Mouse (Mus musculus) kidney, postnatal 0 days (tissue): Measurements from ENCODE around the gene Ankib1. TPM values are rescaled to one million over a fixed set of nuclear protein-coding genes. Genes with fewer than 3 reads are reported as not detected.

Source experiments
- ATAC-seq: fragments of 200-750 bp; cut with Nextera tagmentation; replicated peaks from 2 replicates; pipeline ENCODE4 v1.8.0; 2017; ENCODE audit warnings: low read depth, moderate number of reproducible peaks, moderate TSS enrichment, moderate library complexity; ENCODE audit not compliant: low FRiP score
- DNase-seq: peaks from one replicate; pipeline ENCODE4 v3.0.0-alpha.2; 2016; ENCODE audit warnings: low spot score
- H3K27ac ChIP-seq: fragments of 300-500 bp; sonication (generic); 2 replicates; pipeline ENCODE4 v1.5.1; 2014; ENCODE audit warnings: mild to moderate bottlenecking
- H3K27me3 ChIP-seq: fragments of 300-500 bp; sonication (generic); 2 replicates; pipeline ENCODE4 v1.6.1; 2014; ENCODE audit warnings: low read length, mixed read lengths; ENCODE audit not compliant: insufficient read depth
- H3K36me3 ChIP-seq: fragments of 300-500 bp; sonication (generic); 2 replicates; pipeline ENCODE4 v1.6.1; 2014; ENCODE audit warnings: low read length, mixed read lengths; ENCODE audit not compliant: insufficient read depth
- H3K4me1 ChIP-seq: fragments of 300-500 bp; sonication (generic); replicated peaks from 2 replicates; pipeline ENCODE4 v1.6.1; 2014; ENCODE audit warnings: antibody characterized with exemption, low read length, mixed read lengths; ENCODE audit not compliant: insufficient read depth
- H3K4me2 ChIP-seq: fragments of 300-500 bp; sonication (generic); 2 replicates; pipeline ENCODE4 v1.6.1; 2014; ENCODE audit warnings: mild to moderate bottlenecking, low read length, moderate library complexity, mixed read lengths
- H3K4me3 ChIP-seq: fragments of 300-500 bp; sonication (generic); replicated peaks from 2 replicates; pipeline ENCODE4 v1.5.1; 2014; ENCODE audit warnings: low read depth, low read length
- H3K9ac ChIP-seq: fragments of 300-500 bp; sonication (generic); 2 replicates; pipeline ENCODE4 v1.6.1; 2014; ENCODE audit warnings: low read depth, low read length
- H3K9me3 ChIP-seq: fragments of 300-500 bp; sonication (generic); replicated peaks from 2 replicates; pipeline ENCODE4 v1.6.1; 2016; ENCODE audit warnings: low read length, inconsistent platforms, mixed read lengths
- CTCF ChIP-seq: IDR thresholded peaks from 2 replicates; pipeline ENCODE4 v1.5.1; 2016; ENCODE audit warnings: antibody characterized with exemption, low read depth, mild to moderate bottlenecking, moderate library complexity
- WGBS: fragments of 180-500 bp; shearing (Covaris S2); extraction: QIAGEN DNeasy Blood & Tissue Kit; methylation state at CpG from one replicate; pipeline ENCODE4 v1.1.7; 2014; 5-methylcytosine and 5-hydroxymethylcytosine counted together
- microRNA-seq: library from miRNA; unstranded; fragments of <30 nt; microRNA quantifications from one replicate; pipeline ENCODE4, GENCODE M21; 2016
- polyA plus RNA-seq: library from polyadenylated mRNA; unstranded; fragments of >200 nt; fragmentation: Nextera tagmentation; extraction: Ambion mirVana; gene quantifications from 2 replicates; pipeline ENCODE4 v1.2.1, GENCODE M21; 2015

Gene Ankib1
- polyA plus RNA-seq, 1 experiment from 2014 or later: 14.1 TPM

- no peak for TF ChIP-seq CTCF
- Histone ChIP-seq H3K27me3 (no peaks in the 10 kb centered on the region), H3K36me3 (peaks cover 22% of the 10 kb centered on the region), H3K27ac (no peak overlapping the region), H3K9me3 (no peaks in the 10 kb centered on the region), H3K4me1 (no peaks in the 10 kb centered on the region), H3K4me2 (no peak overlapping the region), H3K9ac (no peak overlapping the region), H3K4me3 (no peak overlapping the region)
- ATAC-seq (no peak), DNase-seq (no peak)
- 95% methylated on average over 6 of the region's 6 CpGs for WGBS
Measured at GRCm38 (mm10) chr5:3644621-3645020, 158.1 kb downstream of the Ankib1 start.

Small RNA genes within 50 kb of the gene (microRNA-seq; reads per million reads assigned to microRNA genes)
- gene Gm22926 (not detected), gene Gm26238 (not detected)

Other genes with a start within 250 kb of the Ankib1 start
- 0.41 and 0.62 TPM in 2 replicates for gene 1700109H08Rik, start 231.4 kb downstream of the Ankib1 start, polyA plus RNA-seq
- 16.4 and 16.6 TPM in 2 replicates for gene Pex1, start 206.9 kb downstream of the Ankib1 start, polyA plus RNA-seq
- 10.2 and 12.1 TPM in 2 replicates for gene Rbm48, start 206.3 kb downstream of the Ankib1 start, polyA plus RNA-seq
- gene Tmbim7, start 151.7 kb downstream of the Ankib1 start, polyA plus RNA-seq: not detected in 2 replicates
- gene Gatad1, start 145.7 kb downstream of the Ankib1 start, polyA plus RNA-seq: 85.8 and 88.5 TPM in 2 replicates
- gene Krit1, start 259 bp upstream of the Ankib1 start, polyA plus RNA-seq: 36.7 and 39.4 TPM in 2 replicates
- gene Lrrd1, start 42.2 kb upstream of the Ankib1 start, polyA plus RNA-seq: not detected in 2 replicates
- 8.0 and 8.4 TPM in 2 replicates for gene Mterf1a, start 91.0 kb upstream of the Ankib1 start, polyA plus RNA-seq
- 110 and 129 TPM in 2 replicates for gene Akap9, start 125.1 kb upstream of the Ankib1 start, polyA plus RNA-seq